Mouse (Mus musculus) lung, postnatal 25 days (tissue): ENCODE data around the gene Hsd17b11.
"Not testable (repeated sequence)": the region's sequence is repeated elsewhere in the genome, so short reads cannot be mapped to it uniquely, and the experiment has no call there.

Source experiments
- DNase-seq: peaks from one replicate; pipeline ENCODE4 v3.0.0; 2022; ENCODE audit warnings: low spot score

Hsd17b11 gene

GRCm38 (mm10) chr5:104035066-104035465 is 13.3 kb upstream of the Hsd17b11 start:
- DNase-seq: no peak

GRCm38 (mm10) chr5:104032434-104033097 is 10.8 kb upstream of the Hsd17b11 start:
- no peak for DNase-seq

DNA sequence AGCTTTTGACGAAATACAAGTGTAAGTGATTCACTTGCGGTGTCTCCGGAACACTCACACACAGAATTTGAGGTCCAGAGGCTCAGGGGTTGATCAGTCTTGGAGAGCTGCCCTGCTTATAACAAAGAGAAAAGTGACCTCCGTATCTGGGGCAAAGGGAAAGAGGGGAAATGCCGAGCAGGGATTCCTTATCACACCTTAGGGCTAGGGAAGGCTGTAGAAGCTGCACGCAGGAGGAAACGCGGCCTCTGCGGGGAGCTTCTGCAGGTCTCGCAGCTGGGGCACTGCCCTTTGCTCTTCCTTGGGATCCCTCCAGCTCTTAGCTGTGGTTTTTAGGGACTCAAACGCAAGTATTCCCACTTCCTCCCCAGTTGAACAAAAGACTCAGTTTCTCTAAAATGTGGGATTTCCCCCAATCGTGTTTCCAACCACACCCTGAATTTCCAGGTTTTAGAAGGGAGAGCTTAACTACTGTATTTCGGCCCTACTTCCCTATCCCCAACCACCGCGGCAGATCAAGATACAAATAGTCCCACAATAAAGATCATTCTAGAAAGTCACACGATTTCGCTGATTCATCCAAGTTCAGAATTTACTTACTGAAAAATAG is 3.6 kb upstream of the Hsd17b11 start:
- no peak for DNase-seq

DNA sequence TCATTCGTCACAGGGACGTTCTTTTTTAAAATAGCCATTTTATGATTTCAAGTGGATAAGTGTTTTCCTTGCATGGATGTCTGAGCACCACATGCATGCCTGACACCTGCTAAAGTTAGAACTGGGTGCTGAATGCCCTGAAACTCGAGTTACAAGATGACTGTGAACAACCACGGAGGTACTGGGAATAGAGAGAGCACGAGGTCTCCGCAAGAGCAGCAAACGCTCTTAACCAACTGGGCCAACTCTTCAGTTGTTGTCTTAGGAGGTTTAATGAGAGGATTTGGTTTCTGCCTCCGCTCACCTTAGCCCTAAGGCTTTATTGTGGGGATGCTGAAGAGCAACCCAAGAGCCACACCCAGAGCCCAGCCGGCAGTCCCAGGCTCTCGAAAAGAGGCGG is 3.0 kb upstream of the Hsd17b11 start:
- no peak for DNase-seq

DNA sequence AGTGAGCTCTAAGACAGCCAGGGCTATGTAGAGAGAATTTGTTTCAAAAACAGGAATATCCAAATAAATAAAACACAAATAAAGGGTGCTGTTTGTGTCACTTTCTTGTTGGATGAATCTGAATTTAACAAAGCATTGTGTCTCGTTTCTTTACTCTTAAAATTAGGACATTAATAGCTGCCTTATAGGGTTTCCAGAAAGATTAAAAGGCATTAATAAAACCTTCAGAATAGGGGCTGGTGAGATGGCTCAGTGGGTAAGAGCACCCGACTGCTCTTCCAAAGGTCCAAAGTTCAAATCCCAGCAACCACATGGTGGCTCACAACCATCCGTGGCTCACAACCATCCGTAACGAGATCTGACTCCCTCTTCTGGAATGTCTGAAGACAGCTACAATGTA is 2.5 kb upstream of the Hsd17b11 start:
- DNase-seq: not testable (repeated sequence)

GRCm38 (mm10) chr5:104023289-104024020 is 1.7 kb upstream of the Hsd17b11 start:
- DNase-seq: peak; percentile 29

- DNase-seq: no peak
Observed at GRCm38 (mm10) chr5:104022558-104022957, 839 bp upstream of the Hsd17b11 start.

GRCm38 (mm10) chr5:104011419-104011818 is 10.3 kb downstream of the Hsd17b11 start:
- no peak for DNase-seq

GRCm38 (mm10) chr5:104010261-104010660 is 11.5 kb downstream of the Hsd17b11 start:
- DNase-seq: peak; percentile 30

GRCm38 (mm10) chr5:104009421-104009820 is 12.3 kb downstream of the Hsd17b11 start:
- no peak for DNase-seq

DNA sequence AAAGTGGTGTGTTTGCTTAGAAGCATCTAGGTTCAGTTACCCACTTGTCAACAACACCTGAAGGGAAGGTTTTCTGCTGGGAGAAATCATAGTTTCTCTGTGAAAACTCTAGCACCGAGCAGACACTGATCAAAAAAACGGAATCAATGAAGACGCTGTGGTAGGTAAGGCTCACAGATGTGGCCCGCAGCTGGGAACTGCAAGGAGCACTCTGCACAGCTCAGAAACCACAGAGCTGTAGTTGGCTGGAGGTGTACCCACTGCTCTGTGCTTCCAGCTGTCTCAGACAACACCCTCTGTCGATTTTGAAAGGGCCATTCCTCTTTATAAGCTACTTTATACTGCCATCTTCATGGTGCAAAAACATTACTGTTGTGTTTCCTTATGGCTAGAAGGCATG is 13.9 kb downstream of the Hsd17b11 start:
- DNase-seq: no peak

DNA sequence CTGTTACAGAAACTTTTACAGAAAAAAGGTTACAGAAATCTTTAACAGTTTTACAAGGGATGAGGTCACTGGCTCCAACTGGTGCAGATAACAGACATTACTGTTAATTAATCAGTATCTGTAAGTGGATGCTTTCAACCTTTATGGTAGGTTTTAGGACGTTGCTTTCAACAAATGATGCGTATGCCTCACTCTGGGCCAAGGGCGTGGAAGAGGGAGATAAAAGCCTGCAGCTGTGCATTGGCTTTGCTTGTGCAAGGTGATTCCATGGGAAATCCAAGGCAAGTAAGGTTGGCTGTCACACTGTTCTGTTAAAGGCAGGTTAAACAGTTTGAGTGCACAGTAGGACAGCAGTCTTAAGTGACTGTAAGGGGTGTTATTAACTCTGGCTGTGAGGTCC is 14.9 kb downstream of the Hsd17b11 start:
- DNase-seq: no peak

- DNase-seq: peak; percentile 73
Observed at GRCm38 (mm10) chr5:104003955-104004354, 17.8 kb downstream of the Hsd17b11 start.

- DNase-seq: peak; percentile 51
Observed at GRCm38 (mm10) chr5:104003256-104003931, 18.3 kb downstream of the Hsd17b11 start.

- no peak for DNase-seq
Observed at GRCm38 (mm10) chr5:104002549-104003255, 19.0 kb downstream of the Hsd17b11 start.

DNA sequence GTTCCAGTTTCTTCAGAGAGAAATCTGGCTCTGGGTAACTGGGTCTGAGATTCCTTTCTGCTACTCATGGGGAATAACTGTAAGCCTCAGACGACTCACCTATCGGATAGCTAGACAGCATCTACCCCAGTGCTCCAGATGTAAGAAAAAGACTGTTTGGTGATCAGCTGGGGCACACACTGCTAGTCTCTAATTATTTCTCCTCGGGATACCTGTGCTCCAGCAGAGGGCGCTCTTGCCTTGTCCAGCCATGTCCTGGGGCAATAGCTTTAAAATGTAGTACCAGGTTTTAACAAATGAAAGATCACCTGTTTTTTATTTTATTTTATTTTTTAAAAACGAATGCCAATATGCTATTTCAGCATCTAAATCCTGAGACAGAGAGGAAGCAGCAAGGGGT is 22.0 kb downstream of the Hsd17b11 start:
- DNase-seq: peak; percentile 79

GRCm38 (mm10) chr5:103998739-103999138 is 23.0 kb downstream of the Hsd17b11 start:
- DNase-seq: no peak

DNA sequence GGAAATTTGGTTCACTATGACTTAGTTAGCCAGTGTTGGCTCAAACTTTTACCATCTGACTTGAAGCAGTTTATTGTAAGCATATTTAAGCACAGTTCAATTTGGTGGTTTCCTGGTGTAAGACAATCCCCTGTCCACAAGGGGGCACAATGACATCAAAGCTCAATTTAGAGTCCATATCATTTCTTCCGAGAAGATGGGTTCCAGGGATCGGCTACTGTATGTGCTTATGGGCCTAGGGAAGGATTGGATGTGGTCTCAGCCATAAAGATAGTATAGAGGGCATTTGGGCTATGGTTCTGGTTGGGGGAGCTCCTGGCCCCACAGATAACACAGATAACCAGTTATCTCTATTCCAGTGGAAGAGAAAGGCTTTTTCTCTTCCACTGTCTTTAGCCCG is 26.5 kb downstream of the Hsd17b11 start:
- no peak for DNase-seq

- DNase-seq: no peak
Observed at GRCm38 (mm10) chr5:103994669-103995068, 27.1 kb downstream of the Hsd17b11 start.

DNA sequence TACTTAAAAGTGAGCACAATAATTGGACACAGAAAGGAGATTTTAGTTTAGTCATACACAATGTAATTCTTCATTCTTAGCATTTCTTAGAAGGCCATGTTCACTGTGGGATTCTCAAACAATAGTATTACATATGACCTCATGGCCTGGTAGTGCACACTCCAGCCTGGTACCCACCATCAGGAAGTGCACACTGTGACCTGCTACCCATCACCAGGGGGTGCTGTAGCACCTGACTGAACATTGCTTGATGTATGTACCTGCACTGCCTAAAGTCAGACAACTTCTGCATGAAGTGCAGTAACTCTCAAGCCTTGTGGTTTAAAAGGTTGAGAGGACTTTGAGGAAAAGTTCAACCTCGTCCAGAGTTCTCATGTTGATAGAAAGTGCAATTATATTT is 28.1 kb downstream of the Hsd17b11 start:
- DNase-seq: no peak

DNA sequence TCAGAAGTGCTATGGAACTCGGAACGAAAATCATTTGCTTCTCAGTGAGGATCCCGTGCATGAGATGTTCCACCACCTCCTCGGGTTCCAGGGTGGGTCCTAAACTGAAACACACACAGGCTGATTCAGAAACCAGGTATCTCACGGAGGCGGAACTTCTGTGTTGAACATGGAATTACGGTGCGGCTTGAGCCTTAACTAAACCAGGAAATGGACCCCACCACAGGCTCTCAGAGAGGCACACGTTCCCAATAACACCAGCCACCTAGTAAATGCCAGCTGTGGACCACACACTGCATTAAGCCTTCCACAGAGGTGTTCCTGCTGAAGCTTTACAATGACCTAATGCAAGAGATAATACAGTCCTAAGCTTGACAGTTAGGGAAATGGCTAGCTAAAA is 28.9 kb downstream of the Hsd17b11 start:
- no peak for DNase-seq
